In the genomic region with DNA sequence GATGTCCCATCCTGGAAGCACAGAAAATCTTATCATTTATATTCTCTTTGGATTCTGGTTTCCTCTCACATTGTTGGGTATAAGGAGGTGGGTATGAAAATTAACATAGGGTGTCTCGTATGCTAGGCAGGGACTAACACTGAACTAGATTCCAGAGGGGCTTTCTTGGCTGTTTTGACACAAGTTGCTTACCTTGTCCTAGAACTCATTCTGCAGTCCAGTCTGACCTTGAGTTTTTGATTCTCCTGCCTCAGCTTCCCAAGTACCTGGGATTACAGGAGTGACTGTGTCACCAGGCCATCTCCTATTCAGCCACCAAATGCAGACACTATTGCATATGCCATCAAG, we compare ENCODE assay signal across 12 mouse cellular contexts. TPM values are rescaled to one million over a fixed set of nuclear protein-coding genes. Genes with fewer than 3 reads are reported as not detected.
DNase-seq lines count a peak whose midpoint lies in the region; ATAC-seq and TF ChIP-seq lines count a peak whose summit lies in the region.
"Had no signal": no experiment of that assay in that cellular context is flagged by ENCODE, and none has a peak within 500 bp of the region (broad histone marks: within the 10 kb centered on the region; RNA-seq: fewer than 3 reads in every experiment).

No protein-coding gene starts in this region.

- H3K4me1 ChIP-seq in hindbrain, embryonic 15.5 days (replicated peaks) = peaks cover 26% of the 10 kb centered on the region
- H3K4me1 ChIP-seq in hindbrain, embryonic 13.5 days (replicated peaks) = peaks cover 25% of the 10 kb centered on the region
- peaks cover 69% of the 10 kb centered on the region for H3K4me1 ChIP-seq in G1E (ENCODE audit: insufficient read depth, low read depth, low read length)
- peaks cover 28% of the 10 kb centered on the region for H3K4me1 ChIP-seq in liver, embryonic 11.5 days (replicated peaks; ENCODE audit: control insufficient read depth, insufficient read depth, low read length)
- peaks cover 10% of the 10 kb centered on the region; the same call in 1 of the 2 replicates for H3K4me1 ChIP-seq in thymus, adult 2 months (replicated peaks; ENCODE audit: control insufficient read depth, insufficient read depth, low read length)

- H3K79me2 ChIP-seq in C2C12 (ENCODE audit: control insufficient read depth, insufficient read depth) = peaks cover 17% of the 10 kb centered on the region

- no peak for TF ChIP-seq CTCF in C2C12 (IDR thresholded peaks at IDR 0.05; ENCODE audit: control insufficient read depth, insufficient read depth, insufficient read length)
- no peak for TF ChIP-seq CTCF in G1E (IDR thresholded peaks at IDR 0.05; ENCODE audit: low read depth, low read length)
- no peak for TF ChIP-seq CTCF in thymus, adult 2 months (IDR thresholded peaks at IDR 0.05; ENCODE audit: borderline replicate concordance, control insufficient read depth, extremely low read depth, insufficient read depth, low read length, poor library complexity)

- 90% methylated on average over 1 of the region's 1 CpGs for WGBS in hindbrain, embryonic 15.5 days
- WGBS in hindbrain, embryonic 13.5 days = 83% methylated on average over 1 of the region's 1 CpGs
- WGBS in liver, embryonic 11.5 days = 76% methylated on average over 1 of the region's 1 CpGs
- 93% methylated on average over 1 of the region's 1 CpGs for WGBS in thymus, adult 2 months

- no peaks in the 10 kb centered on the region for H3K36me3 ChIP-seq in hindbrain, embryonic 15.5 days
- no peaks in the 10 kb centered on the region for H3K36me3 ChIP-seq in hindbrain, embryonic 13.5 days
- H3K36me3 ChIP-seq in C2C12 (ENCODE audit: control insufficient read depth, insufficient read depth) (peaks cover 8% of the 10 kb centered on the region), G1E (replicated peaks) (peaks cover 13% of the 10 kb centered on the region)
- H3K36me3 ChIP-seq in liver, embryonic 11.5 days (ENCODE audit: control insufficient read depth, insufficient read depth, low read length) = no peaks in the 10 kb centered on the region
- H3K36me3 ChIP-seq in thymus, adult 2 months (ENCODE audit: control insufficient read depth, insufficient read depth, low read length) = no peaks in the 10 kb centered on the region

- DNase-seq in G1E (ENCODE audit: low spot score) = no peak
- no peak for DNase-seq in liver, embryonic 11.5 days (ENCODE audit: low spot score)
- DNase-seq in cerebellum, adult 18-20 months = no peak
- no peak for DNase-seq in thymus, adult 18-20 months
- no peak for DNase-seq in thymus, adult 2 months
- DNase-seq: cerebellum, adult 8-10 months had no signal

- H3K79me3 ChIP-seq in C2C12 (ENCODE audit: low read depth) = peaks cover 5% of the 10 kb centered on the region

- ATAC-seq in hindbrain, embryonic 15.5 days (ENCODE audit: low FRiP score, low read depth) = no peak
- ATAC-seq in hindbrain, embryonic 13.5 days (ENCODE audit: low FRiP score) = no peak
- ATAC-seq in G1E (ENCODE audit: extremely low read depth, insufficient number of reproducible peaks, low FRiP score, poor library complexity, severe bottlenecking) = no peak
- ATAC-seq in liver, embryonic 11.5 days (replicated peaks; ENCODE audit: low FRiP score) = no peak

- H3K27me3 ChIP-seq in hindbrain, embryonic 15.5 days = peaks cover 86% of the 10 kb centered on the region
- H3K27me3 ChIP-seq in hindbrain, embryonic 13.5 days = peaks cover 97% of the 10 kb centered on the region
- H3K27me3 ChIP-seq in C2C12 (ENCODE audit: control insufficient read depth, insufficient read depth, insufficient read length) = no peaks in the 10 kb centered on the region
- H3K27me3 ChIP-seq in G1E (ENCODE audit: insufficient read depth, low read length) = no peaks in the 10 kb centered on the region
- H3K27me3 ChIP-seq in liver, embryonic 11.5 days (replicated peaks; ENCODE audit: control insufficient read depth, insufficient read depth, low read length) = peaks cover 30% of the 10 kb centered on the region
- peaks cover 10% of the 10 kb centered on the region; the same call in 1 of the 2 replicates for H3K27me3 ChIP-seq in thymus, adult 2 months (ENCODE audit: control insufficient read depth, insufficient read depth, low read length)

- no peak overlapping the region for H3K9ac ChIP-seq in hindbrain, embryonic 15.5 days
- H3K9ac ChIP-seq in hindbrain, embryonic 13.5 days = no peak overlapping the region
- H3K9ac ChIP-seq in liver, embryonic 11.5 days (ENCODE audit: low read depth, low read length) = peak overlapping the region; percentile 91

- peak overlapping the region; percentile 96; the same call in 1 of the 2 replicates for H3K4me2 ChIP-seq in hindbrain, embryonic 15.5 days
- H3K4me2 ChIP-seq in hindbrain, embryonic 13.5 days = no peak overlapping the region
- peak overlapping the region; percentile 79 for H3K4me2 ChIP-seq in liver, embryonic 11.5 days

- no peak for TF ChIP-seq POLR2A in thymus, adult 2 months (IDR thresholded peaks at IDR 0.05; ENCODE audit: control insufficient read depth, extremely low read depth, insufficient read depth, low read length, poor library complexity)

- no peak overlapping the region for H3K4me3 ChIP-seq in hindbrain, embryonic 15.5 days
- no peak overlapping the region for H3K4me3 ChIP-seq in hindbrain, embryonic 13.5 days
- H3K4me3 ChIP-seq in C2C12 (ENCODE audit: insufficient read depth, poor library complexity, severe bottlenecking) = peak overlapping the region; percentile 71
- H3K4me3 ChIP-seq in G1E (ENCODE audit: low read depth, low read length) = peak overlapping the region; percentile 78
- peak overlapping the region; percentile 75 for H3K4me3 ChIP-seq in liver, embryonic 11.5 days (ENCODE audit: low read depth, low read length)
- H3K4me3 ChIP-seq in thymus, adult 2 months (ENCODE audit: control insufficient read depth, insufficient read depth, low read length) = no peak overlapping the region

- no peaks in the 10 kb centered on the region for H3K9me3 ChIP-seq in hindbrain, embryonic 15.5 days
- no peaks in the 10 kb centered on the region for H3K9me3 ChIP-seq in hindbrain, embryonic 13.5 days
- no peaks in the 10 kb centered on the region for H3K9me3 ChIP-seq in G1E (replicated peaks)
- no peaks in the 10 kb centered on the region for H3K9me3 ChIP-seq in liver, embryonic 11.5 days (ENCODE audit: control insufficient read depth, low read length)

- no peak overlapping the region for H3K27ac ChIP-seq in hindbrain, embryonic 15.5 days (replicated peaks)
- no peak overlapping the region for H3K27ac ChIP-seq in hindbrain, embryonic 13.5 days
- H3K27ac ChIP-seq in liver, embryonic 11.5 days (ENCODE audit: low read depth, low read length) = peak overlapping the region; percentile 94
- H3K27ac ChIP-seq in thymus, adult 2 months (ENCODE audit: control insufficient read depth, insufficient read depth, low read length) = no peak overlapping the region

- H3ac ChIP-seq in C2C12 (ENCODE audit: control insufficient read depth, insufficient read length, low read depth) = no peak overlapping the region

TF ChIP-seq in C2C12, 6 proteins besides CTCF, POLR2A, EP300 and RAD21 (continues in another document):
- no peak for TF ChIP-seq FOSL1 (IDR thresholded peaks at IDR 0.05; ENCODE audit: insufficient read depth, low read length, poor library complexity, severe bottlenecking)

RNA-seq across cellular contexts. Expression of a gene that starts 1.7 kb away (rescaled TPM):
- 89.2 and 96.5 TPM in 2 replicates for polyA plus RNA-seq in hindbrain, embryonic 15.5 days (2015; fragmentation: Nextera tagmentation; extraction: Ambion mirVana)
- 35.8 and 38.6 TPM in 2 replicates for polyA plus RNA-seq in hindbrain, embryonic 13.5 days (2015; fragmentation: Nextera tagmentation; extraction: Ambion mirVana)
- polyA plus RNA-seq in C2C12 (2012; fragmentation: generic; extraction: Trizol) (963 TPM), G1E (2012) (1,198 and 3,016 TPM in 2 replicates)
- total RNA-seq in G1E (2014; fragmentation: Nextera tagmentation) (1,659 and 2,059 TPM in 2 replicates), G1E (2017) (5,034 and 5,354 TPM in 2 replicates)
- 2,440 and 2,461 TPM in 2 replicates for polyA plus RNA-seq in liver, embryonic 11.5 days (2014; fragmentation: Nextera tagmentation; extraction: Ambion mirVana)
- polyA plus RNA-seq in thymus, adult 2 months (2012; rRNA removed) = 155 and 260 TPM in 2 replicates

RNA-seq across cellular contexts. Expression of a gene that starts 8.1 kb away (rescaled TPM):
- polyA plus RNA-seq in hindbrain, embryonic 15.5 days (2015; fragmentation: Nextera tagmentation; extraction: Ambion mirVana) = 21.4 and 24.6 TPM in 2 replicates
- polyA plus RNA-seq in hindbrain, embryonic 13.5 days (2015; fragmentation: Nextera tagmentation; extraction: Ambion mirVana) = 9.5 and 9.6 TPM in 2 replicates
- polyA plus RNA-seq in C2C12 (2012; fragmentation: generic; extraction: Trizol) (338 TPM), G1E (2012) (6,726 and 9,419 TPM in 2 replicates)
- total RNA-seq in G1E (2014; fragmentation: Nextera tagmentation) (541 and 661 TPM in 2 replicates), G1E (2017) (2,059 and 2,753 TPM in 2 replicates)
- 785 and 795 TPM in 2 replicates for polyA plus RNA-seq in liver, embryonic 11.5 days (2014; fragmentation: Nextera tagmentation; extraction: Ambion mirVana)
- polyA plus RNA-seq in thymus, adult 2 months (2012; rRNA removed) = 16.2 and 21.0 TPM in 2 replicates

RNA-seq across cellular contexts. Expression of a gene that starts 28.1 kb away (rescaled TPM):
- 211 and 230 TPM in 2 replicates for polyA plus RNA-seq in hindbrain, embryonic 15.5 days (2015; fragmentation: Nextera tagmentation; extraction: Ambion mirVana)
- 119 and 130 TPM in 2 replicates for polyA plus RNA-seq in hindbrain, embryonic 13.5 days (2015; fragmentation: Nextera tagmentation; extraction: Ambion mirVana)
- polyA plus RNA-seq in C2C12 (2012; fragmentation: generic; extraction: Trizol) = not detected
- total RNA-seq in G1E (2014; fragmentation: Nextera tagmentation) = not detected in 2 replicates
- not detected in 2 replicates for total RNA-seq in G1E (2017)
- polyA plus RNA-seq in G1E (2012) = not detected in 2 replicates
- polyA plus RNA-seq in liver, embryonic 11.5 days (2014; fragmentation: Nextera tagmentation; extraction: Ambion mirVana) = 0.64 and 0.95 TPM in 2 replicates
- 0.96 and 1.9 TPM in 2 replicates for polyA plus RNA-seq in thymus, adult 2 months (2012; rRNA removed)

RNA-seq across cellular contexts. Expression of a gene that starts 33.8 kb away (rescaled TPM):
- polyA plus RNA-seq in hindbrain, embryonic 15.5 days (2015; fragmentation: Nextera tagmentation; extraction: Ambion mirVana) = 58.1 and 58.9 TPM in 2 replicates
- 66.5 and 68.0 TPM in 2 replicates for polyA plus RNA-seq in hindbrain, embryonic 13.5 days (2015; fragmentation: Nextera tagmentation; extraction: Ambion mirVana)
- polyA plus RNA-seq in C2C12 (2012; fragmentation: generic; extraction: Trizol) = 58.7 TPM
- total RNA-seq in G1E (2014; fragmentation: Nextera tagmentation) = 37.7 and 39.9 TPM in 2 replicates
- 40.8 and 42.5 TPM in 2 replicates for total RNA-seq in G1E (2017)
- polyA plus RNA-seq in G1E (2012) = 5.6 and 6.0 TPM in 2 replicates
- 106 and 124 TPM in 2 replicates for polyA plus RNA-seq in liver, embryonic 11.5 days (2014; fragmentation: Nextera tagmentation; extraction: Ambion mirVana)
- polyA plus RNA-seq in thymus, adult 2 months (2012; rRNA removed) = 28.1 and 28.2 TPM in 2 replicates

RNA-seq across cellular contexts. Expression of a gene that starts 43.5 kb away (rescaled TPM):
- polyA plus RNA-seq in hindbrain, embryonic 15.5 days (2015; fragmentation: Nextera tagmentation; extraction: Ambion mirVana) = not detected in 2 replicates
- polyA plus RNA-seq in hindbrain, embryonic 13.5 days (2015; fragmentation: Nextera tagmentation; extraction: Ambion mirVana) = not detected in 2 replicates
- polyA plus RNA-seq in C2C12 (2012; fragmentation: generic; extraction: Trizol) (0.26 TPM), G1E (2012) (not detected in 2 replicates)
- total RNA-seq in G1E (2014; fragmentation: Nextera tagmentation) (not detected in 2 replicates), G1E (2017) (not detected in 2 replicates)
- not detected in 2 replicates for polyA plus RNA-seq in liver, embryonic 11.5 days (2014; fragmentation: Nextera tagmentation; extraction: Ambion mirVana)
- polyA plus RNA-seq in thymus, adult 2 months (2012; rRNA removed) = 6.5 and 12.1 TPM in 2 replicates
- total RNA-seq: gastrocnemius, adult 18-20 months; left cerebral cortex, postnatal 14 days had no signal
- polyA plus RNA-seq: neural tube, embryonic 11.5 days had no signal

Comparison
In these comparisons a context has a peak if more than half of its experiments do, and no peak if none do; other contexts are left out.
1. H3K4me3 ChIP-seq: peak in C2C12 (single experiment), G1E (single experiment) and liver, embryonic 11.5 days (single experiment); none in hindbrain, embryonic 15.5 days (single experiment), hindbrain, embryonic 13.5 days (single experiment) and thymus, adult 2 months (single experiment).
2. RNA of a gene that starts 8.1 kb away (polyA plus RNA-seq): 6,726 to 9,419 TPM in G1E, 785 to 795 TPM in liver, embryonic 11.5 days and 338 TPM in C2C12 (single experiment); 21.4 to 24.6 TPM in hindbrain, embryonic 15.5 days, 16.2 to 21.0 TPM in thymus, adult 2 months and 9.5 to 9.6 TPM in hindbrain, embryonic 13.5 days; every median in the first group is over 10 times any median in the second.
3. RNA of a gene that starts 28.1 kb away (polyA plus RNA-seq): 211 to 230 TPM in hindbrain, embryonic 15.5 days and 119 to 130 TPM in hindbrain, embryonic 13.5 days; 0.96 to 1.9 TPM in thymus, adult 2 months, 0.64 to 0.95 TPM in liver, embryonic 11.5 days, not detected in C2C12 (single experiment) and not detected in G1E; every median in the first group is over 10 times any median in the second.